Mouse (Mus musculus) fat pad, adult 2 months (tissue): ENCODE measurements around the gene Zfp831.

Experiments used
- DNase-seq: peaks from one replicate; pipeline ENCODE4 v3.0.0-alpha.2; 2011; ENCODE audit warnings: low read depth, low spot score; ENCODE audit errors: extremely low read depth

Gene Zfp831

DNA sequence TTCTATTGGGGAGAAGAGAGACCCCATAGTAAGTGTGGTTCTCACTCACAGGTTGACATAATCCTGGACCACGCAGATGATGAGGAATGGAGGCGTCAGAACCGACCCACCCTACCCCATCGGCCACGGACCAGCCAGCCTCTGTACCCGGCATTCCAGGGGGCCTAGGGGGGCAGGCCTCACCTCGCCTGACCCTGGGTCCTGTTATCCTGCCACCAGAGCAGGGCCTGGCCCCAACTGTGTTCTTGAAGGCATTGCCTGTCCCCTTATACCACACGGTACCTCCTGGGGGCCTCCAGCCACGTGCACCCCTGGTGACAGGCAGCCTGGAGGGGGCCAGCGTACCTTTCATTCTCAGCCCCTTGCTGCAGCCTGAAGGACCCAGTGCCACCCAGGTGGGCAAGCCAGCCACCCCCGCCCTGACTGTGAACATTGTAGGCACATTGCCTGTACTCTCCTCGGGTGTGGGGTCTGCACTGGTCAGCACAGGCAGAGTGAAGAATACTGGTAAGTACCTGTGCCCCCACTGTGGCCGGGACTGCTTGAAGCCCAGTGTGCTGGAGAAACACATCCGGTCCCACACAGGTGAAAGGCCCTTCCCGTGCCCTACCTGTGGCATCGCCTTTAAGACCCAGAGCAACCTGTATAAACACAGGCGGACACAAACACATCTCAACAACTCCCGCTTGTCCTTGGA, at the start of gene Zfp831:
TSS of gene Zfp831 (plus strand) at position 87 of the 697 bp plus-strand sequence.
- DNase-seq = no peak

DNA sequence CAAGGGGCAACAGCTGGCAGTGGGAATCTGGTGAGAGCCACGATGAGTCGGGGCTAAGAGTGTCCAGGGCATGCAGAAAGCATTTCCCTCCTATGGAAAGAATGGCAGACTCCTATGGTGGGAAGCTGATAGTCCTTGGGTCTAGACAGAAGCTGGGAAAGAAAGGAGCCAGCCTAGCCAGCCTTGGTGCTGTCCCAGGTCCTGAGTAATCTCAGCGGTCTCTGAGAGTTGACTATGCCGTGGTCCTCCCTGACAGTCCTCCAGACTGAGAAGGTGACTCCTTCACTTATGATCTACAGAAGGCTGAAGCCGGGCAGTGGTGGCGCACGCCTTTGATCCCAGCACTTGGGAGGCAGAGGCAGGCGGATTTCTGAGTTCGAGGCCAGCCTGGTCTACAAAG, 48.4 kb upstream of the Zfp831 start:
- DNase-seq = no peak

DNA sequence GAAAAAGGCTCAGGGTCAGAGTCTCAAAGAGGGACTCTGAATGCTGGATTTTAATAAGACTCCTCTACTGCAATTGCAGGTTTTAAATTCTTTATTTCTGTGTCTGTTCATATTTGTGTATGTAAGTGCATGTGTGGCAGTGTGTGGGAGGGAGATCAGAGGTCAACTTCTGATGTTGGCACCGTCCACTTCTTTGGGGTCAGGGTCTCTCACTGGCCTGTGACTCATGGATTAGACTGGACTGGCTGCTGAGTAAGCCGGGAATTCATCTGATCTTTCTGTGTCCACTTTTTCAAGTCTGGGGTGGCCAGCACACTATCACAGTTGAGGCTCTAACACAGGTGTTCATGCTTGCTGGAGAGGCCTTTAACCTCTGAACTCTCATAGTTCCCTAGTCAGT, 47.7 kb upstream of the Zfp831 start:
- no peak for DNase-seq

DNA sequence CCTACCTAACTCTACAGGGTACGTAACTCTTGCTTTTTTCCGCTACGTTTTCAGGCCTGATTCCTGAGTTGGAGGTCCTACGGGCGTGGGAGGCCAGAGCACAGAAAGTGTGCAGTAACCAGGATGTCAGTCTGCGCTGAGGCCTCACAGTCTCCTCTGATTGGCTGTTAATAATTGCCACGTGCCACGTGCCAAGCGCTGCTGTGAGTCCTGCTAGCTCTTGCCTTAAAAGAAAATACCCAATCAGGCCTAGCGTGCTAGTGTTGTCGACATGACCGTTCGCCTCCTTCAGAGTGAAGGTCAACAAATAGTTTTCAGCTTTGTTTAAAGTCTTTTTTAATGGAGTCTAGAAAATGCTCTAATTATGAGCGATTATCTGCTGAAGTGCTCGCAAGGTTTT, 46.9 kb upstream of the Zfp831 start:
- no peak for DNase-seq

DNA sequence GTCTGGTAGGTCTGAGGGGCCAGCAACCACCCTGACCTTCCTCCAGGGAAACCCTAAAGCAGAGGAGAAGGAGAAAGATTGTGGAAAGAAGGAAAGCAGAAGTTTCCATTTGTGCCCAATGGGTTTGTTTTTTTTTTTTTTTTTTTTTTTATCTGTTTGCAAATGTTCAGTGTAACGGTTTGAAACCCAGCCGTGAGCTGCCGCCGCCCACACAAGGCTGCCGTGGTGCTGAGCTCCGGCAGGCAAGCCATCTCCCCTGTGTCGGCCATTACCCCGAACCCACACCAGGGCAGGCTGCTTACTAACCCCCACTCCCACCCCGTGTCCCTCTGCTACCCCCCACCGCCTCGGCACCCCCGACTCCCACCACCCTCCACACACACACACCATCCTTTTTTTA, 44.9 kb upstream of the Zfp831 start:
- DNase-seq = no peak

DNA sequence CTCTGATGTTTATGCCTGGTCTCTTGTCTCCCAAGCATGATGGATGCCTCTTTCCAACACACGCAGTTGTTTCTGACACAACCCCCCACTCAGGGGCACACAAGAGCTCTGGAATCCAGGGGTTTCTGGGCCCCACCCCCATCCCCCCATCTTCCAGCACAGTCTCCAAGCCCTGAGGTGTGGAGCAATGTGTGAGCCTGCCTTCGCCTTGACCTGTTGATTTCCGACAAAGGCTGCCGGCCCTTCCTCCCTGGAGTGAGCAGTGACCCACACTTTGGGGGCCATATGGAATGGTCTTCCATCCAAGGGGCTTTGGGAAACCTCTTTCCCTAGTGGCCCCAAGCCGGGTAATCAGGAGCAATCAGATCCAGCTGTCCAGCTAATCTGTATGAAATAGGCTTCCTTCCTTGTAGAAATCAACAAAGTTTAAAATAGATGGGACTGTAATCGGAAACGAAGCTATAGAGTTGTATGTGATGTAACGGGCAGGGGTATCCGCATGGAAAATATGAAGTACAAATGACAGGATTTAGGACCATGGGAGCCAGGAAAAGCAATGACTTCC, 44.2 kb upstream of the Zfp831 start:
- DNase-seq = no peak

DNA sequence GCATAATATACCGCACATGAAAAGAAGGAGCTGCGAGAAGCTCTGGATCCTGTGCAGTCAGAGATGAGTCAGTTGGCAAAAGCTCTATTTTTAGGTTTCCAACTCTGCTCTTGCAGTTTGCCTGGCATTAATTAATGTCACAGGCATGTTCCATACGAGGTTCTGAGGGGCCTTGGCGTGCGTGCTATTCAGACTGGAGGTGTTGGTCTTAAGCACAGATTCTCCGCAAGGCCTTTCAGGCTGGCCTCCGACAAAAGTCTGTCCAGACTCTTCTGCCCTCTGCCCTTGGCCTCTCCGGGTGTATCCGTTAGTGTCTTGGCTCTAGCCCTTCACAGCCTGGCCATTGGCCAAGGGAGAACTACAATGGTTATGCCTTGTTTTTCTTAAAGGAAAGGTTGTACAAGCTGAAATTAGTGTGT, 43.5 kb upstream of the Zfp831 start:
- DNase-seq = no peak

DNA sequence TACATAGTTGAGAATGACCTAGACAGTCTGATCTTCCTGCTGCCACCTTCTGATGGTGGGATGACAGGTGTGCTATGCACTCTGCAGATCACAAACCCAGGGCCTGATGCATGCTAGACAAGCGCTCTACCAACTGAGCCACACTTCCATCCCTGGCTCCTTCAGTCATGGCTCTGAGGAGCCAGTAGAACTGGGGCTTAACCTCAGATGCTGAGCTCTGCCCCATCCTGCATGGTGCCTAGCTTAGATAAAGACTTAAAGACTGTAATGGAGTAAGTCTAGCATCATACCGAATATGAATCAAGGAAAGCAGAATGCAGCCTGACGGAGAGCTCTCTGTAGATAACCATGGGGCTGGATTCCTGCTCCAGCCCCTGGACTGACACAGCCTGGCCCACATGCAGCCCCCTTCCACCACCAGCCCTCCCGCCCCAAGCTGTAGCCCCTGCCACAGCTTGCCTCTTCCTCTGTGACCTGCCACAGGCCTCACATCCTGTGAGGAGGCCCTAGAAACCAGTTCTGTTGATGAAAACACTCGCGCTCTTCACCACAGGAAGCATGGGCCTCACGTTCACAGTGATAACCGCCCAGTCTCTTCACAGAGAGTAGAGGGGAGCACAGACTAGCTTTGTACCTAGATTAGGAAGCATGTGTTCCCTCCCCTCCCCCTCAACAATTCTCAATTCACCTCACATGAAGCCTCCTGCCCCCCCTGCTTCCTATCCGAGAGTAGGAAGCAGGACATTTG, 41.2 kb upstream of the Zfp831 start:
- DNase-seq = no peak

DNA sequence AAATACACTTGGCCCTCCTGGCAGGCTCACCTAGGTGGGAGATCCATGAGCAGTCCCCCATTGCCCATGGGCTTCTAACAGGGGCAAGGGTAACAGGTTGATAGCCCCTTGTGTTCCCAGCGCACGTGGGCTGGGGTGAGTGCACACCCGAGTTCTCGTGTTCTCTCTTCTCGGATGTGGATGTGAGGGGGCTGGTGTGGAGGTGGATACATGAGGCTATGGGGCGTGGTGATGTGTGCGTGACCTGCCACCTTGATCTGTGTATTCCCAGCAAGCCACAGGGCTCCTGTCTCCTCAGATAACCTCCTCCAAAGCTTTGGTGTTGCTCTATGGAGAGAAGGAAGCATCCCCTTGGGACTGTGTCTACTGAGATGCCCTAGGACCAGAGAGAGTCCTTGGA, 40.0 kb upstream of the Zfp831 start:
- DNase-seq = no peak

DNA sequence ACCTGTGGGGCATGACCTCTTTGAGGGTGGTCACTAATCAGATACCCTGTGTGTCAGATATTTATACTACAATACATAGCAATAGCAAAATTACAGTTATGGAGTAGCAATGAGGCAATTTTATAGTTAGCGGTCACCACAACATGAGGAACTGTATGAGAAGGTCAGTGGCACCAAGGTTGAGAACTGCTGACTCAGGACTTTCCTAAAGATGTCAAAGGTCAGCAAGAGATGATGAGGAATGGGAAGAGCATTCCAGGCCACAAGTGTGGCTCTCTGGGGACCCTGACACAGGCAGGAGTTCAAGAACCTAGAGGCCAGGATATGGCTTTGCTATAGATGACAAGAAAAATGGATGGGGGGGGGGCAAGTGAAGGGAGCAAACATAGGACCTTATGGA, 38.3 kb upstream of the Zfp831 start:
- no peak for DNase-seq

DNA sequence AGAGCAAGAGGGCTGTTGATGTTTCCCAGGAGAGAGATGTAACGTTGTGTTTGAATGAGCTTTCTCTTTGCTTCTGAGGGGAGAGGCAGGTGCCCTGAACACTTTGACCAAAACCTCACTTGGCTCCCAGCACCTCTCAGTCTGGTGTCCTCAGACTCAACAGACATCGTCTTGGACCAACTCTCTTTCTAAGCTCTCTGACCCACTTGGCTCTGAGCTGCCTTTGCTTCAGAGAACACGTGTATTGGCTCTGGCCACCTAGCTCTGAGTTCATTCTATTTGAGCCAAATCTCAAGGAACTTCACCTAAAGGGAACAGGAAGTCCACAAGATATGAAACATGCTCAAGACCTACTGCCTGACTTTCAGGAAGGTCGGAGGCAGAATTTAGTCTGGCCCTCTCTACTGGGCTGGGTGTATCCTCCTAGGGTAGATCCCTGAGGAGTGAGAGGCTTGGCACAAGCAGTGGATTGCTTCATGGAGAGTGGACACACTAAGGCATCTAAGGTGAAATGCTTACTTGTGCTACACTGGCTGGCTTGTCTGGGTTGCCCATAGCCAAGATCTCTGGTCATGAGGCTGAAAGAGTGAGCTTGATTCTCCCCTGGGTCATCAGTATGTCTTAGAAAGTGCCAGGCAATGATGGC, 37.8 kb upstream of the Zfp831 start:
- DNase-seq = no peak

DNA sequence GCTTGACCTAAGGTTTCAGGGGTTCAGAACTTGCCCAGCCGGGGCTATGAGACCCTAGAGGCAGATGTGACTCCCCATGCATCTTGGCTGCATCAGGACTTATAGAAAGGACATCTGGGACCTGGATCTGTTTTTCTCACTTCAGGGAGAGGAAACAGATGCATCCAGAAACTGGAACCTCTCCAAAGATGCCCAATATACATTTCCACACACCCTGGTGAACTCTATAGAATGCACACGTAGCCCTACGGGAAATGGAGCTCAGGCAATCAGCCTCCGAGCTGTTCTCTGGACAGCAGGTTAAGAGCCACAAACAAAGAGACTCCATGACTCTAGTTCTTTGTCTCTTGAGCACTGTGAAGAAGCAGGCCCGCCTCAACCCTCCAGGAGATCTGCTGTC, 37.0 kb upstream of the Zfp831 start:
- DNase-seq = no peak

DNA sequence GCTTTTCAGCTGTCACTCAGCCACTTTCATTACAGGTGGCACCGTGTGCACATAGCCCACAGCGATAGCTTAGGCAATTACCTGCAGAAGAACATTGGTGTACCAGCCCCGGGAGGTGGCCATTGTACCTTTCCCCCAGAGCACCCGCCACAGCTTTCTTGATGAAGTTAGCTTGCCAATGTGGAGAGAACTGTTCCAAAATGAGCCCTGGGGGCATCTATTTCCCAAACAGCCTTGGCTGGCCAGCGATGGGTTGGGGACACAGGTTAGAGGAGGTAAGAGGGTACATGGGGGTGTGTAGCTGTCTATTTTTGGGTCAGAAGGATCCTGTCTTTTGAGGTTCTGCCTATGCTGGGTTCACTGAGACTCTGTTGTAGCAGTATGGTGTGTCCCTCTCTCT, 33.4 kb upstream of the Zfp831 start:
- DNase-seq = no peak

DNA sequence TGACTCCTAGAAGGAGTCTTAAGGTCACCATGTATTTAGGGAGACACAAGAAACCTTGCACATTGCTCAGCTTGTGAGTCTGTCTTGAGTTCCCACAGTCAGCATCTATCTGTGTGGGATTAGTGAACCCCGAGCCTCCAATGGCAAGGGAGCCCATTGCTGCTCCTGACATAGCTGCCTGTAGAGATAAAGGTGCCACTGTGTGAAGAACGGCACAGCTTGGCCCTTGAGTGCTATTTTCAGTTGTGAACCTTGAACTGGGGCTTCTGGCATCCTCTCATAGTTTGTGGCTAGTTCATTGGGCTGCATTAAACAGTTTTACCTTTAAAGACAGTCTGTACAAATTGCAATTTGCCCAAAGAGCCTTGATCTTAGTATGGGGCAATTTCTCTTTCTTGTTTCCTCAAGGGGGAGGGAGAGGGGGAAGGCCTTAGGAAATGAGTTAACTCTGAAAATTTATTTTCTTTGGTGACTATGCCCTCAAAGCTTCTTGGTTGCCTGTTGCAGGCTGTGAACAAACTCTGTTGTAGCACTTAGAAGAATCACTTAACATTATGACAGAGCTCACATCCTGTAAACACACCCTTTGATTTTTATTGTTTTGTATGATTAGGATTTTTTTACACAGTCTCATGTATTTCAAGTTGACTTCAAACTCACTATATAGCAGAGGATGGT, 30.8 kb upstream of the Zfp831 start:
- DNase-seq = no peak

DNA sequence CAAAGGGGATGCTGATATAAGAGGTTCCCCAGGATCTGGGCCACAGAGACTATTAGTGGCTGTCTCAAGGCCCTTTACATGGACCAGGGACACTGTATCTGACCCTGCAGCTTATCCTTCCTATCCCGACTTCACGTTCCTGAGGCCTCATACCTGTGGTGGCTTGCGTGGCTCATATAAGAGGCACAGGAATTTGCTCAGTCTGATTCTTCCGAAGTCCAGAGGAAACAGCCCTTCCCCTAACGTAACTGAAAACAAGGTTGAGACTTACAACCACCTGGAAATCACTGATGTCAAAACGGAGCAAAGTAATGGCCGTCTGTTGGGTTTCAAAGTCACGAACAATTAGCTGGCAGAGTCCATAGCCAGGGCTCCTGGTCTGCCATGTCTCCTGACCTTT, 30.1 kb upstream of the Zfp831 start:
- DNase-seq = no peak

DNA sequence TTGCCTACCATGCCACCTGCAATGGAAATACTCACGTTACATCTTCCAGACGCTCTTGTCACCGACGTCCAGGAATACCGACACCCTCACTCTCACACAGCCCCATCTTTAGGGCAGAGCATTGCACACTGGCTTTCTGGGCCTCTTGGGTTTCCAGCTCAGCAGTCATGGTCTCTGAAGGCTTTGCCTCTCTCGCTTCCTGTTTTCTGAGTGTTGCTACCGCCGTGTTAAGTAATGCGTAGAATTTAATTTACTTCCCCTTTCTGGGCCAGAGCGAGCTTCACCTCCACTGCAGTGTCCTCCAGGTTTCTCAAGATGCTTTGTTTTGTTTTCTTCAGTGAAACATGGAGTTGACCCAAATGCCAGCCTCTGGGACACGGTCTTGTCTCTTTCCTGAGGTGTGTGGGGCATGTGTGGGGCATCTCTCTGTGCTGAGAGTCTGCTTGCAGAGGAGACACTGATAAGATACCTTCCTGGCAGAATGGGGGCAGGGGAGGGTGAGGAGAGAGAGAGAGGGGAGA, 29.4 kb upstream of the Zfp831 start:
- DNase-seq = no peak

DNA sequence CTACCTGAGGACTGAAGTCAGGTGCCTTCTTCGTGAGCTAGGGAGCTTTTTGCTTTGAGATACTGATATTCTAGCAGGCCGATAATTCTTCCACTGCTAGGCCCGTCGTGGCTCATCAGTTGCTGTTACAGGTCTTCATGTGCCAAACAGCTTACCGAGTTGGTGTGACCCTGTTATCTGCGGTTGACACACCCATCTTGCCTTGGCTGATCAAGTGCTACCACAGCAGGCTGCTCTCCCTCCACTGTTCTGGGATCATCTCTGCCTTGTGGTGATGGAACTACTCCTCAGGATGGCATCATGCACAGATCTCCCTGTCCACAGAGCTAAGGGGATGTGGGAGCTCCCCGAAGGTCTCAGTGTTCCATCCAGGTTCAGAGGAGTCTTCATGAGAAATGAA, 21.5 kb upstream of the Zfp831 start:
- no peak for DNase-seq

DNA sequence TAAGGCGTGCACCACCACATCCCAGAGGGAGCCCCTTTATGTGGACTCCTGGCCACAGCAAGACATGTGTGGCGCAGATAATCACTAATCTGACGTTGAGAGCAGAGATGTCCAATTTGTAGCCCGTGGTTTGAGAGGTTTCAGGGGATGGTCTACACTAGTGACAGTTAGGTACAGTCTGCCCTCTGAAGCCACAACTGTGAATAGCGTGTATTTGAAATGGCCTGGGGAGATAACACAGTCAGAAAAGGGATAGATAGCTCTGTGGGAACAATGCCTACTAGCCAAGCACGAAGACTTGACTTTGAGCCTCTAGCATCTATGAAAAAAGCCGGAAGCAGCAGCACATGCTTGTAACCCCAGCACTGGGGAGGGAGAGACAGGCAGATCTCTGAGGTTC, 18.9 kb upstream of the Zfp831 start:
- DNase-seq = no peak

DNA sequence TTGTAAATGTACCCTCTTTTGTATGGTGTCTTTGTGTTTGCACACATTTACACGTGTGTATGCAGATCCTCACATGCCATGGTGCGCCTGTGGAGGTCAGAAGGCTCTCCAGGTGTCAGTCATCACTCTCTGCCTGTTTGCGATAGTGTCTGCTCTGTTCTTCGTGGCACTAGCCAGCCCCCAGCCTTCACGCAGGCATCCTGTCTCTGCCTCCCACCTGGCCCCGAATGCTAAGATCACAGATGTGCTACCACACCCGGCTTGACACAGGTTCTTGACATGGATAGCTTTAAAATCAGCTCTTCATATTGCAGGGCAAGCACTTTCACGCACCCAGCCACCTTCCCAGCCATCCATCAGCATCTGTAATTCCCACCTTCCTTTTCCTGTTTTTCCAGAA, 16.3 kb upstream of the Zfp831 start:
- no peak for DNase-seq

DNA sequence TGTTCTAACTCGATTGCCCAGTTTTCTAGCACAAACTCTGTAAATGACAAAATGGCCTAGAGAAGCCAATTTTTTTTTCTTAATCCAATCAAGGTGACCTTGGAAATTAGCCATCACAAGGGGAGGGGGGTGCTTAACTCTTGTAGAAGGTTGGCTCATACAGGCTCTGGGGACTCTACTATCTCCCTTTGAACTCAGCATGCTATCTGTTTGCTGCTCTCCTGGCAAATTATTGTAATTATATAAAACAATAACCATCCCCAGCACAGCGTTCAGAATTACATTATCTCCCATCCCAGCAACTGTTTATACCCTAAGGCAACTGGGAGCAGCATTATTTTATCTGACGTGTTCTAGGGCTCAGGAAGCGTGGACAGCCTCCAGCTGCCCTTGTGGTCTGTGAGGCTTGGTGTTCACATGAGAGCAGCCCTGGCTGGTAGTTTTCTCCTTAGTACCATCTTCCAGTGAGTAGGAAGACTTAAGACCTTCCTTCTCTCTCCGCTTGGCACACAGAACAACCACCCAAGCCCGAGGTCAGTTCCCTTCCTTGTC, 14.0 kb upstream of the Zfp831 start:
- no peak for DNase-seq

DNA sequence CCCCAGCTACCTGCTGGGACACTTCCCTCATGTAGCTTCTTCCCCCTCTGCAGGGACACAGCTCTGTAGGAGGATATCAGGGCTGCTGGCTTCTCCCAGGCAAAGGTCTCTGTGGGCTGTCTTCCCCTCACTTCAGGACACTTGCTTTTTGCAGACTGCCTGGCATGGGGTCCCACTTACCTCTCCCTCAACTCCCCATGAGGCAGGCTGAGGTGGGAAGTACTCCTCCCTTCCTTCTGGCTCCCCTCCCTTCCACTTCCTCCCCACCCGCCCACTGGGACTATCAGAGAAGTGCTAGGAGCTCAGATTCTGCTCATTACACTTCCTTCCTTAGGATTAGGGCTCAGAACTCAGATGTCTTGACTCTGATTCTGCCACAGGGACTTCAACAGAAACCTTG, 6.6 kb upstream of the Zfp831 start:
- DNase-seq = no peak
